ENCODE assay signal across 9 mouse cellular contexts in genomic region chr10:84909021-84909801, GRCm38 (mm10). TPM values are rescaled to one million over a fixed set of nuclear protein-coding genes. Genes with fewer than 3 reads are reported as not detected.
DNase-seq lines count a peak whose midpoint lies in the region; ATAC-seq lines count a peak whose summit lies in the region.
"Had no signal": no experiment of that assay in that cellular context is flagged by ENCODE, and none has a peak within 500 bp of the region (broad histone marks: within the 10 kb centered on the region; RNA-seq: fewer than 3 reads in every experiment).

No protein-coding gene starts in this region.

- no peaks in the 10 kb centered on the region for H3K27me3 ChIP-seq in heart, embryonic 15.5 days
- H3K27me3 ChIP-seq in heart, embryonic 12.5 days (replicated peaks), result no peaks in the 10 kb centered on the region
- peaks cover 29% of the 10 kb centered on the region for H3K27me3 ChIP-seq in embryonic facial prominence, embryonic 10.5 days (replicated peaks; ENCODE audit: low read depth, poor library complexity, severe bottlenecking)
- H3K27me3 ChIP-seq in midbrain, embryonic 13.5 days, result no peaks in the 10 kb centered on the region

- H3K36me3 ChIP-seq in heart, embryonic 15.5 days, result no peaks in the 10 kb centered on the region
- no peaks in the 10 kb centered on the region for H3K36me3 ChIP-seq in heart, embryonic 12.5 days
- no peaks in the 10 kb centered on the region for H3K36me3 ChIP-seq in embryonic facial prominence, embryonic 10.5 days (replicated peaks)
- peaks cover 14% of the 10 kb centered on the region for H3K36me3 ChIP-seq in midbrain, embryonic 13.5 days

- H3K9ac ChIP-seq in heart, embryonic 15.5 days, result no peak overlapping the region
- no peak overlapping the region for H3K9ac ChIP-seq in heart, embryonic 12.5 days
- no peak overlapping the region for H3K9ac ChIP-seq in midbrain, embryonic 13.5 days (replicated peaks)

- no peaks in the 10 kb centered on the region for H3K9me3 ChIP-seq in heart, embryonic 15.5 days (replicated peaks)
- no peaks in the 10 kb centered on the region for H3K9me3 ChIP-seq in heart, embryonic 12.5 days (replicated peaks)
- H3K9me3 ChIP-seq in embryonic facial prominence, embryonic 10.5 days, result no peaks in the 10 kb centered on the region
- no peaks in the 10 kb centered on the region for H3K9me3 ChIP-seq in midbrain, embryonic 13.5 days

- 0 out of 2 replicates have a peak, but pooled peaks cover 3% of the 10 kb centered on the region for H3K4me1 ChIP-seq in heart, embryonic 15.5 days (replicated peaks)
- peaks cover 2% of the 10 kb centered on the region; the same call in 1 of the 2 replicates for H3K4me1 ChIP-seq in heart, embryonic 12.5 days (replicated peaks)
- H3K4me1 ChIP-seq in embryonic facial prominence, embryonic 10.5 days, result peaks cover 33% of the 10 kb centered on the region
- peaks cover 29% of the 10 kb centered on the region for H3K4me1 ChIP-seq in midbrain, embryonic 13.5 days (replicated peaks)

- no peak overlapping the region for H3K4me3 ChIP-seq in heart, embryonic 15.5 days
- H3K4me3 ChIP-seq in heart, embryonic 12.5 days, result no peak overlapping the region
- no peak overlapping the region for H3K4me3 ChIP-seq in embryonic facial prominence, embryonic 10.5 days
- H3K4me3 ChIP-seq in midbrain, embryonic 13.5 days (replicated peaks), result no peak overlapping the region
- H3K4me3 ChIP-seq: myocyte had no signal

- H3K4me2 ChIP-seq in heart, embryonic 15.5 days, result peak overlapping the region; percentile 19; the same call in 1 of the 2 replicates
- no peak overlapping the region; the same call in 1 of the 2 replicates for H3K4me2 ChIP-seq in heart, embryonic 12.5 days
- H3K4me2 ChIP-seq in midbrain, embryonic 13.5 days (replicated peaks), result peak overlapping the region; percentile 14; the same call in 1 of the 2 replicates

- DNase-seq in ZHBTc4 (ENCODE audit: low read depth, low spot score), result peak; percentile 55
- DNase-seq in embryonic facial prominence, embryonic 10.5 days (ENCODE audit: low spot score), result no peak
- DNase-seq in gastrocnemius, postnatal 14 days, result no peak
- no peak for DNase-seq in lung, postnatal 4 days
- DNase-seq in urinary bladder, postnatal 25 days (ENCODE audit: low spot score), result no peak

- no peak overlapping the region for H3K27ac ChIP-seq in heart, embryonic 15.5 days
- H3K27ac ChIP-seq in heart, embryonic 12.5 days (ENCODE audit: poor library complexity, severe bottlenecking), result no peak overlapping the region
- H3K27ac ChIP-seq in embryonic facial prominence, embryonic 10.5 days (replicated peaks), result 0 out of 2 replicates have a peak overlapping the region, but pooled peaks have one; percentile 40
- no peak overlapping the region for H3K27ac ChIP-seq in midbrain, embryonic 13.5 days

- WGBS in heart, embryonic 15.5 days, result 62% methylated on average over 17 of the region's 17 CpGs
- 72% methylated on average over 17 of the region's 17 CpGs for WGBS in heart, embryonic 12.5 days
- 69% methylated on average over 17 of the region's 17 CpGs for WGBS in embryonic facial prominence, embryonic 10.5 days
- 48% methylated on average over 17 of the region's 17 CpGs for WGBS in midbrain, embryonic 13.5 days

- ATAC-seq in heart, embryonic 15.5 days (replicated peaks; ENCODE audit: insufficient number of reproducible peaks, insufficient read depth, low FRiP score, low read depth), result peak; percentile 43; the same call in 1 of the 2 replicates
- no peak for ATAC-seq in heart, embryonic 12.5 days (ENCODE audit: insufficient number of reproducible peaks, low FRiP score)
- ATAC-seq in midbrain, embryonic 13.5 days, result peak; percentile 74

- intact Hi-C loops in gastrocnemius, postnatal 14 days (cut with DNase I; ENCODE audit: low total_unique reads), result no loop called here

RNA-seq across cellular contexts. Expression of gene Ric8b, which starts 8.2 kb away (rescaled TPM):
- polyA plus RNA-seq in heart, embryonic 15.5 days (2015; fragmentation: Nextera tagmentation; extraction: Ambion mirVana), result 13.6 and 16.1 TPM in 2 replicates
- polyA plus RNA-seq in heart, embryonic 12.5 days (2016; fragmentation: Nextera tagmentation; extraction: Ambion mirVana), result 20.7 and 20.8 TPM in 2 replicates
- polyA plus RNA-seq in embryonic facial prominence, embryonic 10.5 days (2016; fragmentation: Nextera tagmentation; extraction: Ambion mirVana), result 26.5 and 27.7 TPM in 2 replicates
- 44.9 and 49.9 TPM in 2 replicates for polyA plus RNA-seq in midbrain, embryonic 13.5 days (2015; fragmentation: Nextera tagmentation; extraction: Ambion mirVana)
- total RNA-seq in gastrocnemius, postnatal 14 days (2021), result 10 to 100 TPM; 34.5 to 35.0 TPM
